Mouse (Mus musculus) intestine, embryonic 14.5 days (tissue): ENCODE results near the gene Ifi44. TPM values are rescaled to one million over a fixed set of nuclear protein-coding genes. Genes with fewer than 3 reads are reported as not detected.

Experiments used
- ATAC-seq: fragments of 200-750 bp; cut with Nextera tagmentation; replicated peaks from 2 replicates; pipeline ENCODE4 v1.8.0; 2017; ENCODE audit warnings: low read depth, moderate number of reproducible peaks, moderate TSS enrichment, moderate library complexity; ENCODE audit not compliant: low FRiP score, low TSS enrichment
- DNase-seq: peaks from one replicate; pipeline ENCODE4 v3.0.0-alpha.2; 2018; ENCODE audit warnings: low spot score
- H3K27ac ChIP-seq: fragments of 300-500 bp; sonication (generic); 2 replicates; pipeline ENCODE4 v1.5.1; 2014; ENCODE audit warnings: low read depth, mild to moderate bottlenecking, control low read depth
- H3K27me3 ChIP-seq: fragments of 300-500 bp; sonication (generic); replicated peaks from 2 replicates; pipeline ENCODE4 v1.6.1; 2014; ENCODE audit warnings: low read length, control low read depth; ENCODE audit not compliant: control insufficient read depth, insufficient read depth
- H3K36me3 ChIP-seq: fragments of 300-500 bp; sonication (generic); 2 replicates; pipeline ENCODE4 v1.6.1; 2014; ENCODE audit warnings: low read length, control low read depth; ENCODE audit not compliant: control insufficient read depth, insufficient read depth
- H3K4me1 ChIP-seq: fragments of 300-500 bp; sonication (generic); replicated peaks from 2 replicates; pipeline ENCODE4 v1.6.1; 2014; ENCODE audit warnings: low read length, control low read depth, mixed read lengths; ENCODE audit not compliant: control insufficient read depth, insufficient read depth
- H3K4me2 ChIP-seq: fragments of 300-500 bp; sonication (generic); 2 replicates; pipeline ENCODE4 v1.6.1; 2014; ENCODE audit warnings: low read length
- H3K4me3 ChIP-seq: fragments of 300-500 bp; sonication (generic); 2 replicates; pipeline ENCODE4 v1.5.1; 2014; ENCODE audit warnings: low read depth, low read length, control low read depth, mixed read lengths
- H3K9ac ChIP-seq: fragments of 300-500 bp; sonication (generic); 2 replicates; pipeline ENCODE4 v1.6.1; 2014; ENCODE audit warnings: mild to moderate bottlenecking, low read length
- H3K9me3 ChIP-seq: fragments of 300-500 bp; sonication (generic); 2 replicates; pipeline ENCODE4 v1.6.1; 2016; ENCODE audit warnings: low read length, control low read depth; ENCODE audit not compliant: control insufficient read depth
- WGBS: fragments of 180-500 bp; shearing (Covaris S2); extraction: QIAGEN DNeasy Blood & Tissue Kit; methylation state at CpG from one replicate; pipeline ENCODE4 v1.1.7; 2014; 5-methylcytosine and 5-hydroxymethylcytosine counted together
- polyA plus RNA-seq: library from polyadenylated mRNA; unstranded; fragments of >200 nt; fragmentation: Nextera tagmentation; extraction: Ambion mirVana; gene quantifications from 2 replicates; pipeline ENCODE4 v1.2.1, GENCODE M21; 2014

Gene Ifi44
- polyA plus RNA-seq = 0.40 and 0.46 TPM in 2 replicates

DNA sequence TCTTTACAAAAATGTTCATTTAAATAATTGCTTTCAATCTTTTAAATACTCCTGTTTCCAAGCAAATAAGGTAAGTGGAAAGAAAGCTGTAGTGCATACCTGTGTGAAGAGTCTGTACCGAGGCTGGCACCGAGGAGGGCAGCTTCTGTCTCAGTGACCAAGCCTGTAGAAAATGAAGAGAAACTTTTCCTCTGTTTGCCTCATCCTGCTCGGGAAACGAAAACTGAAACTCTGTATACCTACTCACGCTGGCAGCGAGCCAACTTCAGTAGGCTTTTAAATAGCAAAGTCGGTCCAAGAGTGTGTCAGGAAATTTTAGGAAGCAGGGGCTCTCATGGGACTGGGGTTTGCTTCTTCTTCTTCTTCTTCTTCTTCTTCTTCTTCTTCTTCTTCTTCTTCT lies at the start of gene Ifi44:
Gene Ifi44, minus strand, starts transcription at position 224 of the 400 bp plus-strand sequence.
- ATAC-seq (no peak), DNase-seq (no peak)
- Histone ChIP-seq H3K9me3 (no peaks in the 10 kb centered on the region), H3K4me2 (no peak within 1 kb of the TSS), H3K9ac (no peak within 1 kb of the TSS), H3K36me3 (no peaks in the 10 kb centered on the region), H3K27me3 (no peaks in the 10 kb centered on the region), H3K4me1 (no peaks in the 10 kb centered on the region), H3K27ac (no peak within 1 kb of the TSS), H3K4me3 (no peak within 1 kb of the TSS)
- WGBS = 41% methylated on average over 7 of the region's 7 CpGs

DNA sequence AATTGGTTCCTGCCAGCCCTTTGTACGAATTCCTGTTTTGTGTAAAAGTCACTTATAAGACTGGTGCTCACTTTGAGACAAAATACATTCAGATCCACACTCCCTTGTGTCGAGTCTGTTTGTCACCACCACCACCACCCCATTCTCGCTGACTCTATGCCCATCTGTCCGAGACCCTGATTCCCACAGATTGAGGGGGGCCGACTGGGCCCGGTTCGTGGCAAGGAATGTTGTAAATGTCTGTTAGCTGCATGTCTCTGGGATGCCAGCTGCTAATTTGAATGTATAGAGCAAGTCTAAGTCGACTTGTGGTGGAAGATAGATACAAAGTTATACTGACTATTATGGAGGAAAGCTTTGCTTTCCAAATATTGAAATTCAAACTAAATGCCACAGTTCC lies 38.9 kb upstream of the Ifi44 start:
- ATAC-seq (no peak), DNase-seq (no peak)
- WGBS = 88% methylated on average over 8 of the region's 8 CpGs
- no peaks in the 10 kb centered on the region for H3K36me3 ChIP-seq
- H3K4me1 ChIP-seq = no peaks in the 10 kb centered on the region
- H3K9ac ChIP-seq = no peak overlapping the region
- H3K4me2 ChIP-seq = no peak overlapping the region
- no peak overlapping the region for H3K27ac ChIP-seq
- no peak overlapping the region for H3K4me3 ChIP-seq
- no peaks in the 10 kb centered on the region for H3K27me3 ChIP-seq
- H3K9me3 ChIP-seq = no peaks in the 10 kb centered on the region

DNA sequence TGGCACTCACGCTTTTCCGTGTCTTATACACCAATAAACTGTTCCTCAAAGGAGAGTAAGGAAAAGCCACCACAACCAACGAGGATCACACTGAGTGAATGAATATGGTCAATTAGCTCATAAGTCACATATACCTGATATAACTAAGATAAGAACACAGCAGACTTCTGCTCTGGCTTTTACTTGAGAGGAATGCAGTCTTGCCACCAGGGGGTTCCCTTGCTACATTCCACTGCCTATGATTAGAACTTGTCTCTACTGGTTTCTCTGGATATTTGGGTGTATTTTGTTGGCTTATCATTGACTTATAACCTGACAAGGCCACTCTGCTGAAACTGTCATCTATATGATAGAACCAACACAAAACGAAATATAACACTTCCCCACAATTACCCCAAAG lies 25.3 kb upstream of the Ifi44 start:
- 73% methylated on average over 4 of the region's 4 CpGs for WGBS
- H3K27ac ChIP-seq = no peak overlapping the region
- H3K4me1 ChIP-seq = no peaks in the 10 kb centered on the region
- no peaks in the 10 kb centered on the region for H3K9me3 ChIP-seq
- no peaks in the 10 kb centered on the region for H3K36me3 ChIP-seq
- H3K9ac ChIP-seq = no peak overlapping the region
- no peak overlapping the region for H3K4me2 ChIP-seq
- DNase-seq (peak; percentile 53), ATAC-seq (no peak)
- H3K27me3 ChIP-seq = no peaks in the 10 kb centered on the region
- H3K4me3 ChIP-seq = no peak overlapping the region

DNA sequence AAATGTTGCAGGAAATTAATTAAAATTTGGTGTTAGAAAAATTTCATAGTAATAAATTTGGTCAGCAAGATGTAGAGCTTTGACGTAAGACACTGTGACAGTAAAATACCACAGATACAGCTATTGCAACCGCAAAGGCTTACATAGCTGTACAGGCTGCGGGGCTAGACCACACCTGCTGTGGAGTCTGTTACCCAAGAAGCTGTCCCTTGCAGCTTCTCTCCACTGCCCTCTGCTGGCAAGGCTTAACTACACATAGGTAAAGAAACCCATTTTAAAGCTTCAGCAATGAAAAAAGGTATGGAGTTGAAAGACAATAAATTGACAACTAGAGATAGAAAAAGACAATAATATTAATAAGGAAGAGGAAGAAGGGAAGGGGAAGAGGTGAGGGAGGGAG lies 21.3 kb upstream of the Ifi44 start:
- no peaks in the 10 kb centered on the region for H3K9me3 ChIP-seq
- no peaks in the 10 kb centered on the region for H3K4me1 ChIP-seq
- H3K9ac ChIP-seq = no peak overlapping the region
- H3K4me3 ChIP-seq = no peak overlapping the region
- H3K27me3 ChIP-seq = no peaks in the 10 kb centered on the region
- no peak for ATAC-seq
- 55% methylated on average over 3 of the region's 3 CpGs for WGBS
- H3K36me3 ChIP-seq = no peaks in the 10 kb centered on the region
- no peak overlapping the region for H3K4me2 ChIP-seq
- no peak overlapping the region for H3K27ac ChIP-seq
- DNase-seq = no peak

DNA sequence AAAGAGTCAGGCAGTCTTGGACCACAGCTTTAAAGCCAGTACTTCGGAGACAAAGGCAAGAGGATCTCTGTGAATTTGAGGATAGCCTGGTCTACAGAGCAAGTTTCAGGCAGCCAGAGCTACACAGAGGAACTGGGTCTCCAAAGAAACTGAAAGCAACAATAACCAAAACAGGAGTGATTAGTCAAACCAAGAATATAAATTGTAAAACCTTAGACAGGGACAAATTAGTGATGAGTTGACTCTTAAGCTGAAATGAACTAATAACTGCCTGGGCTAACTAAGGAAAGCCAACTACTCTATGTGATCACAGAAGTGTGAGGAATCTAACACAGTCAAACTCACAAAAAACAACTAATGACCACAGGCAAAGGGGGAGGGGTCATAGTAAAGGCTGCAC lies 1.2 kb downstream of the Ifi44 start:
- Histone ChIP-seq H3K4me2 (no peak overlapping the region), H3K27ac (no peak overlapping the region), H3K36me3 (no peaks in the 10 kb centered on the region), H3K9me3 (no peaks in the 10 kb centered on the region), H3K27me3 (no peaks in the 10 kb centered on the region), H3K9ac (no peak overlapping the region), H3K4me1 (no peaks in the 10 kb centered on the region), H3K4me3 (no peak overlapping the region)
- ATAC-seq (no peak), DNase-seq (no peak)
- WGBS = 88% methylated on average over 1 of the region's 1 CpGs

DNA sequence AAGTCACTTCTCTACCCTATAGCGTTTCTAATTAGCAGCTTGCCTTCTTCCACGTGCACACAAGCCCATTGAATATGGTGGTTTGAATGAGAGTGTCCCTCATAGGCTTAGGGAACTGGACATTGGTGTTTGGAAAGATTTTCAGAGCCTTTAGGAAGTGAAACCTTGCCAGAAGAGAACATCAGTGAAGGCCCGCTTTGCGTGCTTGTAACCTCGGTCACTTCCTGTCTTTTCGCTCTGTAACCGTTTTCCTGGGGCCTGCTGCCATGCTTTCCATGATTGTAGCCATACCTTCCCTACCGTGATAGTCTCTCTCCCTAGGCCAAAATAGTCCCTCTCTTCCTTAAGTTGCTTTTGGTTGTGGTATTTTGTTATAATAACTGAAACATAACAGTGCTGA lies 3.7 kb downstream of the Ifi44 start:
- Histone ChIP-seq H3K4me3 (no peak overlapping the region), H3K9me3 (no peaks in the 10 kb centered on the region), H3K9ac (no peak overlapping the region), H3K4me1 (no peaks in the 10 kb centered on the region), H3K27ac (no peak overlapping the region), H3K36me3 (no peaks in the 10 kb centered on the region), H3K4me2 (no peak overlapping the region), H3K27me3 (no peaks in the 10 kb centered on the region)
- DNase-seq (no peak), ATAC-seq (no peak)
- 85% methylated on average over 8 of the region's 8 CpGs for WGBS

DNA sequence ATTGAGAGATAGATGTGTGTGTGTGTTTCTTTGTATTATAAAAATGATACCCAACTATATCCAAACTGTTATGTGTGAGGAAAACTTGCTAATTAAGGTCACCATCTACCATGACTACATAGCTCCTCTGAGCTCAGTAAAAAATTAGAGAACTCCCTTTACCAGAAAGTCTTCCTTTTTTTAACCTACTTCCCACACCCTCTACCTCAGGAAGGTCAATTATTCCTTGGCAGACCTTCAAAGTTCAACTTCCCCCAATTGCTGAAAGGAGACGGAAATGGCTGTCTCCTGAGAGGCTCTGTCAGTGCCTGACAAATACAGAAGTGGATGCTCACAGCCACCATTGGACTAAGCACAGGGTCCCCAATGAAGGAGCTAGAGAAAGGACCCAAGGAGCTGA lies 7.5 kb downstream of the Ifi44 start:
- no peak overlapping the region for H3K9ac ChIP-seq
- no peaks in the 10 kb centered on the region for H3K36me3 ChIP-seq
- H3K4me1 ChIP-seq = no peaks in the 10 kb centered on the region
- no peaks in the 10 kb centered on the region for H3K27me3 ChIP-seq
- no peak overlapping the region for H3K4me2 ChIP-seq
- H3K9me3 ChIP-seq = no peaks in the 10 kb centered on the region
- DNase-seq = no peak
- no peak for ATAC-seq
- 73% methylated on average over 1 of the region's 1 CpGs for WGBS
- no peak overlapping the region for H3K27ac ChIP-seq
- no peak overlapping the region for H3K4me3 ChIP-seq

DNA sequence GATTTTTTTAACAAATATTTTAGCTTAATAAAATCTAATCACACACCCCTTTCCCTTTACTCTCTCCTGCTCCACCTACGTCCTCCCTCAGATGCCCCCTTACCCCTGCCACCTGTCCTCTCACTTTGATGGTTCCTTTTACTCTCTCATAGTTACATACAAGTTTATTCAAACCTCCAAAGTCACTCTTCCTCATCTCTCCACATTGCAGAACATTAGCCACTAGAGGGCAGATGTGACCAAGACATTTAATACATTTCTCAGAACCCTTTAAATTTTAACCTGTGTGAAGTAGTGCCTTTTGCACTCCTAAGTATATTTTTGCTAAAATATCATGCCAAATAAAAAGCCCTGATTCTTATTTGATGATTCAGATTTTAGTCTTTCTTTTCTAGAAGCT lies 33.5 kb downstream of the Ifi44 start:
- ATAC-seq = 0 out of 2 replicates have a peak, but pooled peaks have one; percentile 27
- Histone ChIP-seq H3K4me1 (no peaks in the 10 kb centered on the region), H3K27me3 (no peaks in the 10 kb centered on the region), H3K4me2 (no peak overlapping the region), H3K36me3 (no peaks in the 10 kb centered on the region), H3K4me3 (no peak overlapping the region), H3K9me3 (no peaks in the 10 kb centered on the region), H3K9ac (no peak overlapping the region), H3K27ac (no peak overlapping the region)
- 37% methylated on average over 1 of the region's 1 CpGs for WGBS
- no peak for DNase-seq

DNA sequence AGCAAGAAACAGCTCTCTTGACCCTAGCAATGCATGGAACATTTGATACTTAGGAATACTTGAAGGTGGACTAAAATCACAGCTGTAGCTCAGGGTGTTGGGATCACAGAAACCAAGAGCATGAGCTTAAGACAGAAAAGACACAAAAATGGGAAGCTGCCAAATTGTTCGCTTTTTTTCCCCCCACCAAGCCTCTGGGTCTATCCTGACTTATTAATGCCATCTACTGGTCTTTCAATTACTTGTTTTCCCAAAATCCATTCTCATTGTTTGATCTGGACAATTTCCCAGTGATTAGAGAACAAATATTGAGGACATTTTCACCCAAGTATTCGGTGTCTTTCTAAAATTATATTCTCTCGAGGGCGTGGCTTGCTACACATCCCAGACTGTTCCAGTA lies 42.4 kb downstream of the Ifi44 start:
- WGBS = 88% methylated on average over 4 of the region's 4 CpGs
- Histone ChIP-seq H3K4me1 (no peaks in the 10 kb centered on the region), H3K27me3 (no peaks in the 10 kb centered on the region), H3K4me3 (no peak overlapping the region), H3K27ac (no peak overlapping the region), H3K4me2 (no peak overlapping the region), H3K36me3 (no peaks in the 10 kb centered on the region), H3K9ac (no peak overlapping the region), H3K9me3 (no peaks in the 10 kb centered on the region)
- DNase-seq (no peak), ATAC-seq (no peak)
